Mouse (Mus musculus): Measurements from ENCODE around the gene Atp2a3. TPM values are rescaled to one million over a fixed set of nuclear protein-coding genes. Genes with fewer than 3 reads are reported as not detected.
A peak's percentile ranks its signal among the peaks of the same experiment; 100 is the strongest.

The Atp2a3 gene
- total RNA-seq (2021), result 10 to 100 TPM; 17.1 to 19.0 TPM

GRCm38 (mm10) chr11:72961072-72961980 is at the start of gene Atp2a3:
Atp2a3 (plus strand) TSS chr11:72961169.
- intact Hi-C loops (cut with DNase I), result loop anchor here (2.0 kb wide), 1 partner anchor 35 kb away; no protein-coding TSS in a partner anchor
- peak; percentile 35 to 46 for DNase-seq

- intact Hi-C loops (cut with DNase I), result no loop called here
- DNase-seq, result no peak
Observed at GRCm38 (mm10) chr11:72917299-72917996, 43.5 kb upstream of the Atp2a3 start.

- intact Hi-C loops (cut with DNase I), result no loop called here
Observed at GRCm38 (mm10) chr11:72923116-72923515, 37.9 kb upstream of the Atp2a3 start.

GRCm38 (mm10) chr11:72924458-72924857 is 36.5 kb upstream of the Atp2a3 start:
- intact Hi-C loops (cut with DNase I), result no loop called here
- no peak for DNase-seq

More at GRCm38 (mm10) chr11:72923116-72923515, 37.9 kb upstream of the Atp2a3 start:
- DNase-seq, result no peak

DNA sequence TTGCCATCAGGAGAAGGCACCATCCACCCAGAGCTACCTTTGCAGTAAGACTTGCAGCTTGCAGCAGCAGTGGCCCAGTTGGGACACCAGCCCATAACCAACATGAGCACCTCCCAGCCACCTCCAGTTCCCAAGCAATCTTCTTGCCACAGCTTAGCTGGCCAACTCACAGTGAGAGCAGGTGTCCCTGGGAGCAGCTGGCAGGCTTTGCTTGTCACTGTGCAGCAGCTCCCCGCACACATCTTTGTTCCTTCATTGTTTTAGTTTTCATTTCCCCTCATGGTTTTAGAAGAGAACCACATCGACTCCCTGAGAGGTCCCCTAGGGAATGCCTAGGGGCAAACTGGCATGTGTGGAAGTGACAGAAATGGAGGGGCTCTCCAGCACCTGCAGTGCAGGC is 35.9 kb upstream of the Atp2a3 start:
- DNase-seq, result no peak
- intact Hi-C loops (cut with DNase I), result loop anchor here (5.0 kb wide), 1 partner anchor 57 kb away; no protein-coding TSS in a partner anchor

DNA sequence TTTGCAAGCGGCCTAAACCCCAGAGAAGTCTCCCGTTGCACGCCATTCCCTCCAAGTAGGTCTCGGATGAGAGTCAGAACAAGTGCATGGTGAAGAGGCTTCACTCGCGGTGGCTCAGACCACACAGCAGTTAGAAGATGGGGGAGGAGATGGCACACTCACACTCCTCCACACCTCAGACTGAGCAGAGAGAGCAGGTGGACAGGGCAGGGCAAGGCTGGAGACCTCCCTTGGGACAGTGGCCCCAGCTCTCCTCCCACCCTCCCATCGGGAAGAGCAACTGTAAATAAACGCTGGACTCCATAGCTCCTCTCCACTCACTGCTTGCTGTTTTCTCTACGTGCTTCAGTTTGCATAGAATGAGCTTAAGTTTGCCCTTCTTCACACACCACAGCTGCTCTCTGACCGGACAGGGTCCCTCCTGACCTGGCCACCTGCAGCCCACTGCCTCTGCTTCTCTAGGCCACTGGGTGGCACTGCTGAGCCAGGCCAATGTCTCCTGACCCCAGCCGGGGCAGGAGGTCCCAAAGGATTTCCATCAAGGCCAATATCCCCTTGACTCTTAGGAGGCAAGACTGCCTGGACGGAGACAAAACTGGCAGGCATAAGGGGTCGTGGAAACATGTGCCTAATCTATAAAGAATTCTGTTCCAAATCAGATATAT is 34.6 kb upstream of the Atp2a3 start:
- DNase-seq, result peak; percentile 75 to 84
- intact Hi-C loops (cut with DNase I), result loop anchor here (1.0 to 5.0 kb wide), 4 partner anchors 34 to 112 kb away; partner anchors contain the start of gene Atp2a3

GRCm38 (mm10) chr11:72928516-72928915 is 32.5 kb upstream of the Atp2a3 start:
- intact Hi-C loops (cut with DNase I), result loop anchor here (5.0 kb wide), 1 partner anchor 54 kb away; no protein-coding TSS in a partner anchor
- DNase-seq, result no peak

- DNase-seq, result peak; percentile 58 to 73
- intact Hi-C loops (cut with DNase I), result no loop called here
Observed at GRCm38 (mm10) chr11:72940208-72941143, 20.5 kb upstream of the Atp2a3 start.

DNA sequence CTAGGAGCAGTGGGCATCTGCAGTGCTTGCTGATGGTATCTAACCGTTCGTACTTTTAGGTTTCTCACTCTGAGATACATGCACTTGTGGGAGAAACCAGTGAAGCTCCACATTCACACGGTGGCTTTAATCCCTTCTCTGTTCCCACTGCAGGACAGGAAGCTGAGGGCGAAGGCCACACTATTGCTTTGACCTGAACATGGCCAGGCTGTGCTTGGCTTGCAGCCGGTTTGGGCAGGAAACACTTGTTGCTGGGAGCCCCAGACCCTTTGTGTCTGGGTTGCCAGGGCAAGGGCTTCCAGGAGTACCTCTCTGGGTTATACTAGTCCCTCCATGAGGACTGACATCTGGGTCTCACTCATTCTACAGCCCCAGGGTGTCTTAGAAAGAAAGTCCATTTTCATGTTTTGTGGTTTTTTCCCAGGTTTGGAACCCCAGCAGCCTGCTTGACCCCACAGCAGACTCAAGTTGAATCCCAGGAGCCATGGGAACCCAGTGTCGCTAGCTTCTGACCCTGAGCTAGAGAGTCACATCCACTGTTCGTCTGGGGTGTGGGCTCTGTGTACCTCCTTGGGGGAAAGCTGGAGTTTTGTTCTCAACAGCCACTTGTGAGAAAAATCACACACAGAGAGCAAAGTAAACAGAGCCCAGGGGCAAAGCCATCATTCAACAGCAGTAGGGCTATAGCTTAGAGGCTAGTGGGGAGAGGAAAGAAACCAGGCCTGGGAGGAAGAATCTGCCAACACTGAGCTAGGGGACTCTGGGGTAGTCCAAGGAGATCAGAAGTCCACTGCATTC is 15.8 kb upstream of the Atp2a3 start:
- DNase-seq, result peak; percentile 43 to 49
- intact Hi-C loops (cut with DNase I), result no loop called here

- peak; percentile 62 to 65 for DNase-seq
- intact Hi-C loops (cut with DNase I), result no loop called here
Observed at GRCm38 (mm10) chr11:72945875-72946559, 15.0 kb upstream of the Atp2a3 start.

- intact Hi-C loops (cut with DNase I), result no loop called here
- DNase-seq, result no peak
Observed at GRCm38 (mm10) chr11:72946560-72947119, 14.3 kb upstream of the Atp2a3 start.

DNA sequence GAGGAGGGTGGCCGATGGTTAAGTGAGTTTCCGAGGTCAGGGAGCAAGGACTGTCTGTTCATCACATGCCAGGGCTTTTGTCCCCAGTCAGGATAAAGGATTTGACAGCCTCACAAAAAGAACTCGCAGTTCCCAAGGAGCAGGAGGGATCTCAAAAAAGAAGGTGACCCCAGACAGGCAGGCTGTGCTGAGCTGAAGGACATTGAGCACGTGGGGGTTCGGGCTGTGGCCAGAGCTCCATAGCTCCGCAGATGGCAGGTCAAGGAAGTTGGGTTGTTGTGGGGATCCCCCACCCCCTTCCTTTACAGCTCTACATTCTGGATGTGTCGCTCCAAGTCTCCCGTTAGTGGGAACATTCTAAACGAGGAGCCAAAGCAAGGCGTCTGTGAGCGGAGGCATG is 13.1 kb upstream of the Atp2a3 start:
- DNase-seq, result no peak
- intact Hi-C loops (cut with DNase I), result no loop called here

GRCm38 (mm10) chr11:72948254-72948653 is 12.7 kb upstream of the Atp2a3 start:
- intact Hi-C loops (cut with DNase I), result no loop called here
- no peak for DNase-seq

- peak; percentile 38 to 43 for DNase-seq
- intact Hi-C loops (cut with DNase I), result no loop called here
Observed at GRCm38 (mm10) chr11:72951137-72952000, 9.6 kb upstream of the Atp2a3 start.

- peak; percentile 64 to 66 for DNase-seq
- intact Hi-C loops (cut with DNase I), result no loop called here
Observed at GRCm38 (mm10) chr11:72952226-72952625, 8.7 kb upstream of the Atp2a3 start.

DNA sequence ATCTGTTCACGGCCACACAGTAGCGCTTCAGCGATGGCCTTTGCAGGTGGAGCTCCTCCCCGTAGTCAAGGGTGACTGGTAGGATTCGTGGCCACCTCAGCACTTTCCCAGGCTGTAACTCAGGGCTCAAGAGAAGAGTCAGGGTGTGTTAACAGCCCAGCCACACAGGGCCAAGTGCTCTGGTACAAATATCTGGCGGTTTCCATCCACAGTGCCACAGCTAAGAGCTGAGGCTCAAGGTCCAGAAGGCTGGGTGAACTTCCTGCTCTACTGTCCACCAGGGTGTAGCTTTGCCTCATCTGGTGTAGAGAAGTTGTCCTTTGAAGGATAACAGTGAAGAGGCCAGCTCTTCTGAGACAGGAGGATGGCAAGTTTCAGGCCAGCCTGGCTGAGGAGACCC is 8.3 kb upstream of the Atp2a3 start:
- intact Hi-C loops (cut with DNase I), result no loop called here
- DNase-seq, result no peak

DNA sequence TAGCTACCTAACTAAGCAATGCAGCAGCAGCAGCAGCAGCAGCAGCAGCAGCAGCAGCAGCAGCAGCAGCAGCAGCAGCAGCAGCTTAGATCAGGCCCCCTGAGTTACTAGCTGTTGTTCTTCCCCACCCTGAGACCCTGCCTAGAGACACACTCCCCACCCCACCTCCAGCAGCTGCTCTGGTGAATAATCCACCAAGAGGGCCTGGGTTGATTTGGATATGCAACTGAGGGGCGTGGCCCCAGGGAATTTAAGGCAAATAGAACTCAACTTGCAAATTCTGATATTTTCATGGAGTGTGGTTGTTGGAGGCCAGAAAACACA is 7.9 kb upstream of the Atp2a3 start:
- intact Hi-C loops (cut with DNase I), result no loop called here
- DNase-seq, result no peak
